Mouse (Mus musculus) brain, embryonic 14.5 days (tissue): ENCODE measurements around the gene Neurl1a. TPM values are rescaled to one million over a fixed set of nuclear protein-coding genes. Genes with fewer than 3 reads are reported as not detected.

Experiments used
- DNase-seq: peaks from one replicate; pipeline ENCODE4 v3.0.0-alpha.2; 2011; ENCODE audit warnings: low read depth
- CTCF ChIP-seq: fragments of 200-500 bp; IDR thresholded peaks from 2 replicates; pipeline ENCODE4 v1.5.1; 2012; ENCODE audit warnings: inconsistent platforms, mild to moderate bottlenecking, moderate library complexity, borderline replicate concordance; ENCODE audit not compliant: insufficient read depth, insufficient read length; ENCODE audit errors: extremely low read depth
- POLR2A ChIP-seq: fragments of 200-500 bp; IDR thresholded peaks from 2 replicates; pipeline ENCODE4 v1.6.1; 2012; ENCODE audit warnings: mild to moderate bottlenecking, inconsistent platforms, borderline replicate concordance; ENCODE audit not compliant: poor library complexity, insufficient read depth, insufficient read length, severe bottlenecking; ENCODE audit errors: extremely low read depth
- polyA plus RNA-seq: library from polyadenylated mRNA; depleted of rRNA; stranded (reverse); fragments of >200 nt; gene quantifications from 2 replicates; pipeline ENCODE4 v1.2.3, GENCODE M21; 2012

The Neurl1a gene
- polyA plus RNA-seq, 1 experiment: 22.2 TPM

DNA sequence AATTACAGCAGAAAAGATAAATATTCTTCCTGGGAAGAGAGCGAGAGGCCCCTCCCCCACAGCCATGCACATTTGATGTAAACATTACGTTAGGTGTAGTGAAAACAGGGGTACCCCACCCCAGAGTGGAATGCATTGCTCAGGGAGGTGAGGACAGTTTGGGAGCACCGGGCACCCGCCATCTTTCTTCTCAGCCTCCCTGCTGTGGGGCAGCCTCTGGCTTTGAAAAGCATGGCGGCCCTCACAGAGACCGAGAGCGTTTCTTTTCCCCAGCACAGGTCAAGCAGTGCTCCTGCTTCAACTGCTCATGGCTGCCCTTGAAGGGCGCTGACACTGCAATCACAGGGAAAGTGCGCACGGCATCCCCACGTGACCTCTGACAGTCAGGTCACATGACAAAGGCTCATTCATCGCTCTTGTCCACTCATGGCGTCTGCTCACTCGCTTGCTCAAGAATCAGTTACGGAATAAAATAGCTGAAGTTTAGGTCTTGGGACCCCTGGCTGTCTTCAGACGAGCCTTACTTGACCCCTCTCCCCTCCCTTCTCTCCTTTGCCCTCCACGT, 108.3 kb downstream of the Neurl1a start:
- TF ChIP-seq POLR2A (no peak), CTCF (no peak)
- no peak for DNase-seq

DNA sequence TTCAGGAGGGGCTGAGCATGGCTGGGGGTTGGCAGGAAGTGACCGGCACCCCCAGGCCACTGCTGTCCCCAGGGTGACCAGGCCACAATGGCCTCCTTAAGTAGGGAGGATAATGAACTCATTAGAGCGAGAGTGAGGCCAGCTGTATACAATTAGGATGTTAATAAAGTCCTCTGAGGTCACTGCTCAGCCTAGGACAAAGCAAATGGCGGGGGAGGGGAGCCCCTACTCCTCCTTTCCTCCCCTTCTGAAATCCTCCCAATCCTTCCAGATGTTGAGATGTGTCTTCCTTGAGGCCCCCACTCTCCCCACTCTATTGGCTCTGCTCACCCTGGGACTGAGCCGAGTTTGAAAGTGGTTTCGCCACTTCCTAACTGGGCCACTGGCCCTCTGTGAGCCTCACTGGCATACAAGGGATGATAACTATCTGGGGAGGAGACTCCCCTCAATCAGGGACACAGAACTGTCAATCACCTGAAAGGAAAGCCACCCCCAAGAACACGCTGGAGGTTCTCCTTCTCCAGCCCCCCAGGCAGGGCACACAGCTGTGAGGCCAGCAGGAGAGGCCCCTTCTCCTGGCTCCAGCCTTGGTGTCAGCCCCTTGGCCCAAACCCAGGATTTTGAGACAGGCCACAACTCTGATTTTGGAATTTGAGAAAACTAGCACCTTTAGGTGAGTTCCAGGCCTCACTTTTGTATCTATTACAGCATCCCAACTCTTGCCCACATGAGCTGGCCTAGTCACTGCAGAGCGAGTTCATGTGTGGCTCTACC, 112.9 kb downstream of the Neurl1a start:
- DNase-seq: peak; percentile 49
- TF ChIP-seq CTCF (no peak), POLR2A (no peak)

DNA sequence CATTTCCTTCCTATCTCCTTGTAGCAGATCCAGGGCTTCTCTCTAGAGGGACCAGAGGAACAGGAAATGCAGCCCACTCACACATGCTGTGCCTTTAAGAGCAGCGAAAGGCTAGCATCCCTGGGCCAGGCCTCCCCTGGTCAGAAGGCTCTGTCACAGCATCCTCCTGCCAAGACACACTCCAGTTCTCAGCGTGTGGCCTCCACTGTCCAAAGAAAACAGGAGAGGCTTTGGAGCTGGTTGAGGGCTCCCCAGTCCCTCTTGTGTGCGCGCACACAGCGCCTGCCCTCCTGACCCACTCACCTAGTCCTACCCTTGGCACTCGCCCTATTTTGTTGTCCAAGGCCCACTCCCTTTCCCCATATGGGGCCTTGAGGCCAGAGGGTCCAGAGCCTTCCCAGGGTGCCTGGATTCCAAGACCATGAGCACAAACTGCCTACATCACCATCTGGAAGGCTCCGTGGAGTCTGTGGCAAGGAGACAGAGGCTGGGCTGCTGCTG, 113.9 kb downstream of the Neurl1a start:
- DNase-seq: no peak
- no peak for TF ChIP-seq CTCF
- TF ChIP-seq POLR2A: no peak

DNA sequence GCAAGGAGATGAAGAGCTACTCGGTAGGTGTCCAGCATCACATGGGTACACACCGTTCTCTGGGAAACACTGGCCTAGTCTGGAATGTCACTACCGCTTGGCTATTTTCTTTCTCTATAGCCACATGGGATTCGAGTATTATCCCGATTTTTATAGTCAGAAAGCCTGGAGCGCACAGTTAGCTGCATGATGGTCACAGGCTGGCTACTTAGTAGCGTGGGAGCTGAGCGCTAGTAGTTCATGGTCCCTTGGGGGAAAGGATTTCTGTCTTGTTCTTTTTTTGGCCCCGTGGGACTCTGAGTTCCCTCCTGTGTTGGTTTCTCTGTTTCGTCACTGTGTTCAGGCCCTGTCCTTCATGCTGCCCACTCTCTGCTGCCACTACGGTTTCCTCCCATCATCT, 119.5 kb downstream of the Neurl1a start:
- no peak for DNase-seq
- TF ChIP-seq POLR2A (no peak), CTCF (no peak)

DNA sequence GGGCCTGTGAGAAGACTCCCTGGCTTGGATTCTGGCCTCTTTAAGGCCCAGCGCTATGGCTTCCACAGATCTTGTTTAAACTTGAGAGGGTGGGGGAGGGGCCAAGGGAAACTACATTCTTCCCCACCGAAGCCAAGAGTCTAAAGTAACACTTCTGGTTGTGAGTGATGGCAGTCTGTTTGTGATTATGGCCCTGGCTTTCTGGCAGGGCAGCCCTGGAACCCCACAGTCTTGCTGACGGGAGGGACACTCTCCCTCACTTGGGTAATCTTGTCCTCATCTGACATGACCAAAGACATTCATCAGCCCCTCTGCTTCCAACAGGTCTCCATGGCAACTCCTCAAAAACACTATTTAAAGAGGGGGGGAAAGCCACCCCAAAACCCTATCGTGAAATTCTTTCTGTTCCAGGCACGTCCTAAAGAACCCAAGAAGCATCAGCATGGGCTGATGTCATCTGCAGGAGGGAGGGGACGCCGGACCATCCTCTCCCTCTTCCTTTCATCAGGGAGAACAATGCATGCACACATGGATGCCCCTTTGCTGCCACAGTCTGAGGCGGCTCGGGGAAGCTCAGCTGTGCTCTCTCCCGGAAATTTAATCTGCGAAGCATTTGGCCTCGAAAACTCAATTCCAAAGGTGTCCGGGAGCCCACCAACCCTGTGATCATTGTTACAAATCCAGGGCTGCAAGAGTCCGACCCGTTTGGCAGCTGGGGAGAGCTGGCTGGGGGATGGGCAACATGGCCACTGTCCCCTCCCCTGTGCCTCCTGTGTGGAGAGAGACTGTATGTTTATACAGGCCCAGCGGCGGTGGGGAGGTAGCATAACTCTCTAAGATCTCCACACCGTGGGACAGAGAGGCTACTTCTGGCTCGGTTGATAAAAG, 122.9 kb downstream of the Neurl1a start:
- peak; percentile 75 for DNase-seq
- TF ChIP-seq POLR2A (no peak), CTCF (no peak)

DNA sequence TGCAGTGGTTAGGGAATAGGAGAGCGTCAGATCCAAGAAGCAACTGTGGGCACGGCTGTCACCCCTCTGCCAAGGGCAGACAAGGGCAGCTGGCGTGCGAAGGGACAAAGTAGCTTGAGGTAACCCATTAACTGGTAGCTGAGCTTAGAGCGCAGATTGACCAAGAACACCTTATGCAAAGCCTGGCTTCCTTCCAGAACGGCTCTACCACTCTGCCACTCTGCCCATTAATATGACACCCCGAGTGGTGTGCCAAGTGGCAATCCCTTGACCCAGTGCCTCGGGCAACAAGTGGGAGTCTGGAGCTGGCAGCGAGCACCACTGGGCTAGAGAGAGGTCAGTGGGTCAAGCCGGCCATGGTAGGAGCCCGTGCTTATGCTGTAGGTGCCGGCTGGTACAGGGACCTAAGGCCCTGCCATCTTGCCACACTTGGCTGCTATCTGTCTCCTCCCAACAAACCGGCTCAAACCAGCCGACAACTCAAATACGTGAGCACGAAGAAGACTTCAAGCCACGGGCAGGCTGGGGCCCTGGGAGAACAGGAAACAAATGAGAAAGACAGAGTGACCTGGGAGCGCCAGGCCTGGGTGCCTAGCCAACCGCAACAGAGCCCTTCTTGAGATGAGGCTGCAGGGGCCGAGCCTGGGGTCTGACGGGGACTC, 123.7 kb downstream of the Neurl1a start:
- no peak for TF ChIP-seq CTCF
- no peak for TF ChIP-seq POLR2A
- peak; percentile 58 for DNase-seq

DNA sequence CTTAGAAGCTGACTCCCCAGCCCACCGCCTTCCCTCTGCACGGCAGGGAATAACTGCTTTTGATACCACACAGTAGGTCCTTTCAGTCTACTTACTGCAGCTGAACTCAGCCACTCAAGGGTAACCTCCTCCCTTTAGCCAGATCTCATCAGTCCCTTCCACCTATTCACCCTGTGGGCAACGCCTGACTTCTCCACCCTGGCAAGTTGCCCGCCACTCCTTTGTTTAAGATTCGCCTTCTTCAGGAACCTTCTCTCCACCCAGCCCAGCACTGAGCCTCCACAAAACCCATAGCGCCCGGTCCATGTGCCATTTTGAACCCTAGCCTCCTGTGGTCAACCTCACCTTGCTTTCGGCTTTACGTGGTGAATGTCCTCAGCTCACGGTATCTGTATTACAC, 124.5 kb downstream of the Neurl1a start:
- DNase-seq: no peak
- TF ChIP-seq CTCF (no peak), POLR2A (no peak)

DNA sequence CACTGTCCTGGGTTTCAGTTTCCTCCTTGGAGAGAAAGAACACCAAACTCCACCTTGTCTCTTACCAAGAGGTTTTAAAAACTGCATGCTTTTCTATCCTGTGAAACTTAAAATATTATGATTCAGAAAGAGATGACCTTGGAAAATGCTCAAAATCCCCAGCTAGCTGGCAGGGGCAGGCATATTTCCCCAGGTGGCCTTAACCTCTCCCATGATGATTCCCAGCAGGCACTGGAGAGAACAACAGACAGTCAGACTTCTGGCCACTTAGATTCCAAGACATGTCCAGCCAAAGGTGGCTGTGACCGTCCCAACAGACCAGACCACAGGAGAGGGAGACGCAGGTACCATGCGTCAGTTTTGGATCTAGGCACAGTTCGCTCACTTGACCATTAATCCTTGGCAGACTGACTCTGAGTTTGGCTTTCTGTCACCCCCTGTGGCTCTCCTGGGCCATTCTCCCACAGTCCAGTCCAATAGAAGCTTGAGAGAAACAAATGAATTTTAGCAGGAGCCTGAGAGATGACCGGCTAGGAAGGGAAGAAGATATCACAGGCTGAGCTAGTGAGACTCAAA, 125.6 kb downstream of the Neurl1a start:
- TF ChIP-seq CTCF: no peak
- TF ChIP-seq POLR2A: no peak
- DNase-seq: no peak

DNA sequence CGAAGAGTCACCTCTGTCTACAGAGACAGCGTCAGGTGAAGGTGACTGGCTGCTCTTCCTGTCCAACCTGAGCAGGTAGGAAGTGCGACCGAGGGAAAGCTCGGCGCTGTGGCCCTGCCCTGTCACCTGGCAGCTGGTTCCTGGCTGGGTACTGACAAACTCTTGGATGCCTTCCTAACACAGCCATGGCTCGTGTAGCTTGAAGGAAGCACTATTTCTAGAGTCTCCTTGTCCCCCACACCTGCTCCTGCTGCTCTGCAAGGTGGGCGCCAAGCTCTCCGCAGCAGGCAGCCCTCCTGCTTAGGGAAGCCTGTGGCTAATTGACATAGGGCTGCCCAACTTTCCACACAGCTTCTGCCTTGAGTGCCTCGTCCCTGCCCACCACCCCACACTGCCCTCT, 126.8 kb downstream of the Neurl1a start:
- no peak for TF ChIP-seq POLR2A
- no peak for TF ChIP-seq CTCF
- DNase-seq: no peak

DNA sequence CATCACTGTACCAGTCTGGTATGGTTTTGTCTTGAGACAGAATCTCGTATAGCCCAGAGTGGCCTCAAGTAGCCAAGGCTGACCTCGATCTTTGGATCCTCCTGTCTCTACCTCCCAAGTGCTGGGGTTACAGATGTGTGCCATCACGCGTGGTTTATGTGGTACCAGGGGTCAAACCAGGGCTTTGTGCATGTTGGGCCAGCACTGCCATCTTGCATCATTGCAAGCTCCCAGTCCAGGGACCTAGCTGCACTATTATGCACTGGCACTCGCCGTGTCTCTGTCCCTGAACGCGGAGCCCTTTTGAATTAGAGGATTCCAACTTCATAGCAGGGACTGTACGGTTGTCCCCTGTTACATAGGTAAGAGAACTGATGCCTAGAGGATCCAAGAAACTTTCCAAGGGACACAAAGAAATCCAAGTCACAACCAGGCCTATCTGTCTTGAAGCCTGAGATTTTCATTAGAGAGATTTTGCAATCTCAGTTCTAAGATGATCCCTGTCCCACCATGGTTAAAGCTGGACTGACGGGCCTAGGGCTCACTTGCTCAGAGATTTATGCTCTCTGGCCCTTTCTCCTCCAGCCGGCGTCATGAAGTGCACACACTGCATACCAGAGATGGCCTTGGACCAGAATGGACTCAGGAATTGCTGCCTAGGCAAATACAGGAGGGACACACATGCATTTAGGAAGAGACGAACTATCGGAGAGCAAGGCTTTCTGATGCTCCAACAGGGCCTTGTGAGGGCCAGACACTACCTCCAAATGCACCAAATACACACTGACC, 127.7 kb downstream of the Neurl1a start:
- no peak for DNase-seq
- TF ChIP-seq POLR2A (no peak), CTCF (no peak)
